Mouse (Mus musculus) adrenal gland, postnatal 36 days (tissue): Measurements from ENCODE around the gene Mex3a. TPM values are rescaled to one million over a fixed set of nuclear protein-coding genes. Genes with fewer than 3 reads are reported as not detected.
"Not testable (repeated sequence)": the region's sequence is repeated elsewhere in the genome, so short reads cannot be mapped to it uniquely, and the experiment has no call there.

Experiments
- DNase-seq, 2 experiments: peaks; one replicate each; pipeline ENCODE4 v3.0.0; 2021; ENCODE audit warnings: mixed read lengths in 1 of 2
- microRNA-seq: library from miRNA; unstranded; fragments of <30 nt; microRNA quantifications from one replicate; pipeline ENCODE4 v1.2.0, GENCODE M21; 2021
- total RNA-seq, 2 experiments: library from RNA; stranded (reverse); gene quantifications; 2 replicates each; pipeline ENCODE4 v1.2.3; 2021

The Mex3a gene
- total RNA-seq, 2 experiments from 2014 or later: 3.1 to 4.3 TPM

DNA sequence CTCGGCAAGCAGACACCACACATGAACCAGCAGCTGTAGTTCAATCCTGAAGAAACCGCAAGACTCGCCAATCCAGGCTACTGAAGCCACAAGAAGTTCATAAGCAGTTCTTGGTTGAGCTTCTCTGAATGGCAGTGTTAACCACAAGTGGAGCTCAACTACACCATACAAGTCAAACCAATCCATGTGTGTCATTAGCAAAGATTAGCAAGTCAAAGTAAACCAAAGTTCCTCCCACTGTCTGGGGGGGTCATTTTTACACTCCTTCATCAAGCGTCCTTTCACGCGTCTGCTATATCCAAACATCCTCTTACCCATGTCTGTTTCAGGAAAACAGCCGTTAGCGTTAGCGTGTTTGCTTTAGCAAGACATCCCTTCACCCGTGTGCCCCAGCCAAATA lies 38.1 kb downstream of the Mex3a start:
- no peak for DNase-seq

DNA sequence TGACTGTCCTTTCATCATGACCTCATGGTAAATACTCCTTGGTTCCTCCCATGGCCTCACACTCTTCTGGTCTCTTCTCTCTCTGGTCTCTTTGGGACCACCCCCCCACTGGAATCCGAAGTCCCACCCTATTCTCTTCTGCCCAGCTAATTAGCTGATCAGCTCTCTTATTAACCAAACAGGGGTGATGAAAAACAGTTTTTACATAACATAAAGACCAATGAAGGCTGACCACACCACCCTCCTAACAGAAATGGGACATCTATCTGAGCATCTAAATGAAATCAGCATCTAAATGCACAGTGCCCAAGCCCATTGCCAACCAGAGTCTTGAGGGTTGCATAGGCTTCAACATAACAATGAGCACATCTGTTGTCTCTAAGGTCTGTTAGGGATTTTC lies 39.7 kb downstream of the Mex3a start:
- DNase-seq: no peak

DNA sequence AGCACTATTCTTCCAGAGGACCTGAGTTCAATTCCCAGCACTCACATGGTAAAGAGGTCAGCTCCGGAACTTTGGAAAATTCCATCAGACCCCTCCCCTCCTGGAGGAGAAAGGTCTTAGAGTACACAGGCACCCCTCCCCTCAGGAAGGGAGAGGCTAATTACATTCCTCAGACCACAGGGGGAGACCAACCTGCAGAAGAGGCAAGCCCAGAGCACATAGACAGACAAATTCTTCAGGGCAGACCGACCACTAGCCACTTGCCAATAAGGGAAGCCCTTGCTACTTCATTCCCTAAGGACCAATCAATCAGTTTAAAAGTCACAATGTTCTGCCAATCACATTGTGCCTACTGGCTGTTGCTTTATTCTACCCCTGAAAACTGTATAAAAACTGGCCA lies 40.6 kb downstream of the Mex3a start:
- DNase-seq: no peak

DNA sequence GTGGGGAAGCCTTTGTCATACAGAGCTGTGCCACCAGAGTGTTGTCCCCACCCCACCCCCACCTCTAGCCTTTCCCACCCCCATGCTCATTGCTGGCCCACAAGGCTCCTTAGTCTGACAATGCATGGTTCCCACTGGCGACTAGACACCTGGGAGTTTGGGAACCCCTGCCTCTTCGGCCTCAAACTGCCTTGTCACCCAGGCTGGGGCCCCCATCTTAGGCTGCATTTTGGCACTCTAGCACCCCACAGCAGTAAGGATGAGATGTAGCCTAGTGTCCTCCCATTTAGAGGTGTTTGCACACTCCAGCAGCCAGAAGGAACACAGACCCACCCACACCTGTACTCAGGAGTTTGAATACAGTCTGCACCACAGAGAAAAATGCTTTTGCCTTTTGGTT lies 41.6 kb downstream of the Mex3a start:
- no peak for DNase-seq

DNA sequence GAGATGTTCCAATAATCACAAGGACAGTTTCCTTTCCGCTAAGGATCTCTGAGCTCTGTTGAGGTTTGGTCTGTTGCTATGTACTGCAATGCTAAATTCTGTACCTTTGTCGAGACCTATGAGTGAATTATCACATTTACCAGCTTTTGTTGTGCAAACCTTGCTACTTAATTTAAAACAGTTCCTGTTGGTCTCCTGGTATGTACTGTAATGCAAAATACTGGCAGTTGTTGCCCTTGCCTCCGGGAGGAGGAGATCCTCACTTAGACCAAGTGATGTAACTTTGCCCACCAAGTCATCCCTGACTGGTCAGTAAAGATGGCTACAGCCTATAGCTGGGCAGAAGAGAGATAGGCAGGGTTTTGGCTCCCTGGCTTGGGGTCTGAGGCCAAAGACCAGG lies 43.3 kb downstream of the Mex3a start, which contains the start of gene Ssr2:
Gene Ssr2, plus strand, starts transcription at position 337 of the 400 bp plus-strand sequence.
- no peak for DNase-seq

DNA sequence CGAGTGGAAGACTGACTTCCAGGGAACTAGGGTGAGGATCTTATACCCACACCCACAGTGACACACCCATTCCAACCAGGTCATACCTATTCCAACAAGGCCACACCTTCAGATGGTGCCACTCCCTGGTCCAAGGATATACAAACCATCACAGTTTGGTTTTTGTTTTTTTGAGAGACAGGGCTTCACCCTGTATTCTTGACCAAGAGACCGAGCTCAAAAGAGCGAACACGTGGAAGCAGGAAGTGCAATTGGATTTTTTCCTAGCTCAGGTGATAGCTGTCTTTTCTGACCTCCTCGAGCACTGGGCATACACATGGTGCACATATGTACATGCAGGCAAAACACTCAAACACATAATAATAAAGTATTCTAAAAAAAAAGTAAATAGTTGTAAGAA lies 45.7 kb downstream of the Mex3a start:
- DNase-seq: not testable (repeated sequence)

DNA sequence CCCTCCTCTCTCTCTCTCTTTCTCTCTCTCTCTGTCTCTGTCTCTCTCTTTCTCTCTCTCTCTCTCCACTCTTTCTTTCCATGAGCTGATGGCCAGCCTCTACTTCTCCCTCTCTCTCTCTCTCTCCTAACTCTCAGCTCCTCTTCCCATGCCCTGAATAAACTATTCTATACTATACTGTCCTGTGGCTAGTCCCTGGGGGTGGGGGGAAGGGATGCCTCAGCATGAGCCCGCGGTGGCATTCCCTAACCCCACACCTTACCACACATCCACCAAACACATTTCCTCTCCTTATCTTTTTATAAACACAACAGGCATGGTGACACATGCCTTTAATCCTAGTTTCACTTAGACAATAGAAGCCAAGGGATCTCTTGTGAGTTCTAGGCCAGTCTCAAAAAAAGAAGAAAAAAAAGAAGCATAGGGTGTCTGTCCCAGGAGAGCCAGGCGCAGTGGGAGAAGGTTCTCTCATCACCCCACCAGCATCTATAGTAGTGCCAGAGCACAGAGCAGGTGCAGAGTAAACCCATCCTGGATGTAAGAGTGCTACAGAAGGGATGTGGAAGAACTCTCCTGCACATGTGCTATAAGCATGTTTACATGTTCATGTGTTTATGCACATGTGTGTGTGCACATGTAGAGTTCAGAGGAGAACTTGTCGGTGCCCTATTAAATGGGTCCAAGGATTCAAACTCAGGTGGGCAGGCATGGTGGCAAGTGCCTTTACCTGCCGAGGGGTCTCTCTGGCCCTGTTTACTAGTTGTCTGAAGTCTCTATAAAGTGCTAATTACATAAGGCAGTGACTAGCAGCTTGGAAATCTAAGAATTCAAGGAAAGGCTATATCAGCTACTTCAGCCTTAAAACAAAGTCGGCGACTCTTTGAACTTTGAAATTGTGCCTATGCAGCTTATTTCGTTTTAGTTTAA lies 46.6 kb downstream of the Mex3a start:
- no peak for DNase-seq

DNA sequence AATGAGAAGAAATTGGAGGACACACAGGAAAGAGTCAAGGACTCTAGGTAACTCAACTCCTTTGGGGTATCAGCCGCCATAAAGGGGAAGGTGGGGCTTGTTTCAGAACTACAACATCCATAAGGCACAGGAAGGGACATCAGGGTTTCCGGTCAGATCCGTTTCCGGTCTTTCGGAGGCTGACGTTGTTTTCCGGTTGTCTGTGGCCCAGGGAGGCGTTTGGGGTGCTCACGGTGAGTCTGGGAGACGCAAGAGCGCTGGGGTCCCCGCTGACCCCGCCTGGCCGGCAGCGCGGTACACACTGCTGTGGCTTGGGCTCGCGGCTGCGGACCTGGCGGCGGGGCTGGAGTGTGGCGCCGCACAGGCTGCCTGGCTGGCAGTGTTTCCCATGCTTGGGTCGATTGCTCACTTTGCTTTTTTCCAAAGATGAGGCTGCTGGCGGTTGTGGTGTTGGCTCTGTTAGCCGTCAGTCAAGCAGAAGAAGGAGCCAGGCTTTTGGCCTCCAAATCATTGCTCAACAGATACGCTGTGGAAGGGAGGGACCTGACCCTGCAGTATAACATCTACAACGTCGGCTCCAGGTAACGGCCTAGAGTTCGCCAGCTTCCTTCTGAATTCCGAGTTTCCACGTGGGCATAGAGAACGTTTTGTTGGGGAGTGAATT lies 47.4 kb downstream of the Mex3a start:
- peak; percentile 82 to 84 for DNase-seq

DNA sequence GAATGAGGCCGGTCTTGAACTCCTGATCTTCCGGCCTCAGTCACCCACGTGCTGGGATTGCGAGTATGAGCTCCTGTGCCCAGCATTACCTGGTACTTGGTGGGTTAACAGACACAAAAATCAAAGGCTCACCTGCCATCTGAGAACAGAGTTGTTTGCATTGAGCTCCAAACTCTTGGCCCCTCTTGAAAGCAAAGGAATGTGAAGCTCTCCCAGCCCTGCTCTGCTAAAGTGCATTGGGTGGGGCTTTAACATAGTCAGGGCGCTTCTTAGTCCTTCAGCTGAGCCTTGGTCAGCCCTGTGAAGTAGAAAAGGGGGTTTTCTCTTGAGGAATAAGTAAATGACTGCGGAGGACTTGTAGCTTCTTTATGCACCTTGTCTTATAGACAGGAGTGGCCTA lies 53.6 kb downstream of the Mex3a start:
- DNase-seq: no peak

DNA sequence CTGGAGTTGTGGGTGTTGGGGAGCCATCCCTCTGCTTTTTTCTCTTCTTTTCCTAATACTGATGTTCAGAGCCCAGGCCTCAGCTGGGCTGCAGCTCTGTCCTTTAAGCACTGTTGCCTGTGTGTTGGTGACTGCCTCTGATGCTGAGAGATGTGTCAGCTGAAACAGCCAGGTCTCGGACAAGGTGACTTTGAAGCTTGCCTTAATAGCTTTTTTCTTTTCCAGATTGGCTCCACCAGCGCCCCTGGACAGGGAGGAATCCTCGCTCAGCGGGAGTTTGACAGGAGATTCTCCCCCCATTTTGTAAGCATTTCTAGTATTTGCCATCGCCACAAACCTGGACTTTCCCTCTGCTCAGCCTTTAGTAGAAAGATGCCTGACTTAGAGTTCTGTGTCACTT lies 54.4 kb downstream of the Mex3a start:
- DNase-seq: no peak

DNA sequence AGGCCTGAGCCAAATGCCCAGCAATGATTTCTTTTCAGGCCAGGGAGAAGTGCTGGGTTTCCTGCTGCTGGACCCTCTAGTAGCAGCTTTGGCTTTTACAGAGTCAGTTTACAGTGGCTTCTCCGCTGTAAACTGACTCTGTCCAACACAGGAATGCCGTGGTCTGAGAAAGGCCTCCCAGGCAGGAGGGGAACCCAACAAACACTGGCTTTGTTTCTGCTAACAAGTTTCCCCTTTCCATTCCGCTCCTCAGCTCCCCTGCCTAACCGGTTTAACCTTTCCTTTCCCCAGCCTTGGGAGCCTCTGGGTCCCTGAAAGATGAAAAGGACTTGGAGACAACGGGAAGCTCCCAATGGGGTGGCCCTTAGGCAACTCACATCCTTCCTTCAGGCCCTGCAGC lies 58.1 kb downstream of the Mex3a start:
- DNase-seq: no peak

Small RNA genes within 50 kb of the gene (microRNA-seq; reads per million reads assigned to microRNA genes)
- gene Mir1905: not detected

Other genes with a start within 250 kb of the Mex3a start
- 1 to 10 TPM in 1 of 2 experiments, under 1 TPM in 1; 0.99 to 1.5 TPM for gene Gm38392, start 245.2 kb upstream of the Mex3a start, total RNA-seq
- 1 to 10 TPM; 6.9 to 8.0 TPM for gene Tsacc, start 235.4 kb upstream of the Mex3a start, total RNA-seq
- gene Cct3, start 235.3 kb upstream of the Mex3a start, total RNA-seq: 100 to 1,000 TPM; 301 to 387 TPM
- gene Glmp, start 207.4 kb upstream of the Mex3a start, total RNA-seq: 100 to 1,000 TPM; 199 to 231 TPM
- gene Tmem79, start 196.2 kb upstream of the Mex3a start, total RNA-seq: 10 to 100 TPM in 1 of 2 experiments, 1 to 10 TPM in 1; 9.8 to 13.9 TPM
- 10 to 100 TPM; 43.2 to 45.0 TPM for gene Smg5, start 196.1 kb upstream of the Mex3a start, total RNA-seq
- gene Paqr6, start 167.8 kb upstream of the Mex3a start, total RNA-seq: 1 to 10 TPM in 1 of 2 experiments, under 1 TPM in 1; 0.96 to 1.5 TPM
- under 1 TPM in 1 of 2 experiments, not detected in 1; 0.76 TPM for gene Bglap3, start 159.7 kb upstream of the Mex3a start, total RNA-seq
- gene Bglap2, start 153.7 kb upstream of the Mex3a start, total RNA-seq: not detected
- gene Bglap, start 147.9 kb upstream of the Mex3a start, total RNA-seq: 1 to 10 TPM in 1 of 2 experiments, under 1 TPM in 1; 0.99 to 1.9 TPM
- gene Pmf1, start 122.1 kb upstream of the Mex3a start, total RNA-seq: 10 to 100 TPM; 29.4 to 43.1 TPM
- 10 to 100 TPM; 47.2 to 48.1 TPM for gene Slc25a44, start 107.3 kb upstream of the Mex3a start, total RNA-seq
- gene Sema4a, start 71.2 kb upstream of the Mex3a start, total RNA-seq: 10 to 100 TPM in 1 of 2 experiments, 1 to 10 TPM in 1; 8.9 to 12.6 TPM
- gene Lmna, start 22.4 kb upstream of the Mex3a start, total RNA-seq: 100 to 1,000 TPM; 109 to 141 TPM
- gene Rab25, start 15.9 kb downstream of the Mex3a start, total RNA-seq: not detected
- 100 to 1,000 TPM; 142 to 148 TPM for gene Lamtor2, start 20.7 kb downstream of the Mex3a start, total RNA-seq
- gene Ubqln4, start 21.4 kb downstream of the Mex3a start, total RNA-seq: 10 to 100 TPM; 73.3 to 74.2 TPM
- 100 to 1,000 TPM; 207 to 252 TPM for gene Ssr2, start 43.5 kb downstream of the Mex3a start, total RNA-seq
- 10 to 100 TPM; 24.6 to 25.3 TPM for gene Arhgef2, start 73.6 kb downstream of the Mex3a start, total RNA-seq
- gene Rxfp4, start 120.7 kb downstream of the Mex3a start, total RNA-seq: not detected
- 10 to 100 TPM; 46.5 to 64.3 TPM for gene Khdc4, start 153.4 kb downstream of the Mex3a start, total RNA-seq
- gene Rit1, start 184.4 kb downstream of the Mex3a start, total RNA-seq: 10 to 100 TPM; 49.9 to 58.4 TPM
- gene Syt11, start 242.8 kb downstream of the Mex3a start, total RNA-seq: 1 to 10 TPM; 6.0 to 9.4 TPM